Comparison of ENCODE assay signal across 29 mouse cellular contexts in the genomic region with DNA sequence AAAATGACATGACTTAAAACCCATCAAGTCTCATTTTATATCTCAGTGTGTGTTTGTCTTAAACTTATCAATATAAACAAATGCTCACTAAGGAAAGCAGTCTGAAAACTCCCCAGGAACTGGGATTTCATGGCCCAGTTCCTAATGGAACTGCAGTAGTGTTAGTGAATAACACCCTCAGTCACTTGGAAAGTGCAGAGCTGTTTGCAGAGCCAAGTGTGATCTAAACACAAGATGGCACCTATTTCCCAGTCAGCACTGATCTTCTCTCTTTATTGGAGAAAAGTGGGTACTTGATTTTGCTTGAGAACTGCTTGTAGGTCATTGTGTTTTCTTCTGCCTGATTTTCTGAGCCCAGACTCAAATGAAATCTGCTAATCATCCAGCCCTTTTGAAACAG.
"Had no signal": no experiment of that assay in that cellular context is flagged by ENCODE, and none has a peak within 500 bp of the region (broad histone marks: within the 10 kb centered on the region; RNA-seq: fewer than 3 reads in every experiment).

No protein-coding gene starts in this region.

- H3K27ac ChIP-seq: heart, adult 2 months; heart, embryonic 13.5 days; heart, embryonic 15.5 days; hindbrain, embryonic 13.5 days; hindbrain, embryonic 15.5 days; hindbrain, postnatal 0 days; kidney, embryonic 15.5 days; kidney, postnatal 0 days; limb, embryonic 12.5 days; liver, embryonic 13.5 days; liver, embryonic 15.5 days had no signal

- H3K4me2 ChIP-seq: heart, embryonic 11.5 days; heart, embryonic 13.5 days; heart, embryonic 15.5 days; hindbrain, embryonic 13.5 days; hindbrain, embryonic 15.5 days; kidney, embryonic 15.5 days; limb, embryonic 12.5 days; liver, embryonic 11.5 days; liver, embryonic 13.5 days; liver, embryonic 15.5 days had no signal

- H3K27me3 ChIP-seq: heart, embryonic 13.5 days; heart, embryonic 15.5 days; hindbrain, embryonic 13.5 days; hindbrain, embryonic 15.5 days; kidney, embryonic 15.5 days; limb, embryonic 12.5 days; liver, embryonic 13.5 days; liver, embryonic 15.5 days had no signal

- H3K36me3 ChIP-seq: heart, embryonic 13.5 days; heart, embryonic 15.5 days; hindbrain, embryonic 13.5 days; hindbrain, embryonic 15.5 days; kidney, embryonic 15.5 days; limb, embryonic 12.5 days; liver, embryonic 13.5 days; liver, embryonic 15.5 days had no signal

- H3K9ac ChIP-seq: heart, embryonic 13.5 days; heart, embryonic 15.5 days; hindbrain, embryonic 13.5 days; hindbrain, embryonic 15.5 days; kidney, embryonic 15.5 days; limb, embryonic 12.5 days; liver, embryonic 13.5 days; liver, embryonic 15.5 days; liver, postnatal 0 days had no signal

- H3K9me3 ChIP-seq: heart, embryonic 13.5 days; heart, embryonic 15.5 days; hindbrain, embryonic 13.5 days; hindbrain, embryonic 15.5 days; kidney, embryonic 15.5 days; limb, embryonic 12.5 days; liver, embryonic 13.5 days; liver, embryonic 15.5 days had no signal

- H3K4me1 ChIP-seq: heart, embryonic 13.5 days; heart, embryonic 15.5 days; hindbrain, embryonic 13.5 days; hindbrain, embryonic 15.5 days; kidney, embryonic 15.5 days; limb, embryonic 12.5 days; liver, embryonic 13.5 days; liver, embryonic 15.5 days had no signal

- DNase-seq: gastrocnemius, postnatal 14 days; gastrocnemius, postnatal 36 days; heart, adult 11 months; heart, adult 2 months; heart, postnatal 14 days; heart, postnatal 36 days; kidney, adult 11 months; kidney, adult 2 months; kidney, adult 9 months; kidney, postnatal 14 days; kidney, postnatal 36 days; layer of hippocampus, adult 9-11 months; layer of hippocampus, postnatal 36 days; left cerebral cortex, postnatal 4 days; liver; liver, embryonic 13.5 days; liver, postnatal 0 days had no signal

- H3K4me3 ChIP-seq: heart, adult 2 months; heart, embryonic 13.5 days; heart, embryonic 15.5 days; hindbrain, embryonic 13.5 days; hindbrain, embryonic 15.5 days; kidney, embryonic 15.5 days; limb, embryonic 12.5 days; liver, embryonic 13.5 days; liver, embryonic 15.5 days had no signal

- ATAC-seq: hindbrain, postnatal 0 days; intestine, embryonic 16.5 days; liver, postnatal 0 days had no signal
